28 mouse cellular contexts compared by ENCODE assay signal in the genomic region with DNA sequence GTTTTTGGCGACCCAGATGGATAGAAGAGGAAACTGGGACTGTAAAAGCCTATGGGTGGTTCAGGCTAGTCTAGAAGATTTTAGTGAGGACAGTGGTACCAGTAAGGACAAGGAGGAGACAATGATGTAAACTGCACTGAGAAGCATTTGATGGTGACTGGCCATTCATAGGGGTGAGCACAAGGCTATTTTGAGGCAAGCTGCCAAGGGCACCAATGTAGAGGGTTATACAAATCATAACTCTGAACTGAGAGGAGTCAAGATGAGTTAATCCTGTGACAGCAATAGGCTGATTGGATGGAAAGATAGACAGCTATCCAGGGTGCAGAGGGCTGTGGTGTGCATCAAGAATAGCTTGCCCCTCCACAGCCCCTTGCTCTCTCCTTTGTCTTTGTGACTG. TPM values are rescaled to one million over a fixed set of nuclear protein-coding genes. Genes with fewer than 3 reads are reported as not detected.
A peak's percentile ranks its signal among the peaks of the same experiment; 100 is the strongest.
DNase-seq lines count a peak whose midpoint lies in the region; ATAC-seq and TF ChIP-seq lines count a peak whose summit lies in the region.
"Had no signal": no experiment of that assay in that cellular context is flagged by ENCODE, and none has a peak within 500 bp of the region (broad histone marks: within the 10 kb centered on the region; RNA-seq: fewer than 3 reads in every experiment).

No protein-coding gene starts in this region.

- no peak for ATAC-seq in hindbrain, embryonic 15.5 days (ENCODE audit: low FRiP score, low read depth)
- ATAC-seq in hindbrain, embryonic 12.5 days (ENCODE audit: low FRiP score), result no peak
- no peak for ATAC-seq in midbrain, embryonic 15.5 days (replicated peaks)
- no peak for ATAC-seq in midbrain, embryonic 16.5 days
- ATAC-seq: activated CD4-positive, CD25-positive, alpha-beta regulatory T cell, adult 4 months; inflammation-experienced regulatory T-cells, adult 6 months; lung, postnatal 0 days had no signal

- H3K4me3 ChIP-seq in hindbrain, embryonic 15.5 days, result no peak overlapping the region
- H3K4me3 ChIP-seq in hindbrain, embryonic 12.5 days, result no peak overlapping the region
- H3K4me3 ChIP-seq in midbrain, embryonic 15.5 days, result no peak overlapping the region
- H3K4me3 ChIP-seq in midbrain, embryonic 16.5 days (ENCODE audit: low read depth, low read length), result no peak overlapping the region
- no peak overlapping the region for H3K4me3 ChIP-seq in cortical plate, adult 2 months (ENCODE audit: insufficient read depth, low read length)
- H3K4me3 ChIP-seq: erythroblast, embryonic 14.5 days; heart, adult 2 months; heart, embryonic 12.5 days; limb, embryonic 10.5 days; limb, embryonic 15.5 days; liver, embryonic 13.5 days had no signal

- WGBS in hindbrain, embryonic 15.5 days, result 82% methylated on average over 1 of the region's 1 CpGs
- WGBS in hindbrain, embryonic 12.5 days, result 65% methylated on average over 1 of the region's 1 CpGs
- 90% methylated on average over 1 of the region's 1 CpGs for WGBS in midbrain, embryonic 15.5 days
- WGBS in midbrain, embryonic 16.5 days, result 77% methylated on average over 1 of the region's 1 CpGs

- peaks cover 50% of the 10 kb centered on the region for H3K36me3 ChIP-seq in hindbrain, embryonic 15.5 days
- peaks cover 69% of the 10 kb centered on the region for H3K36me3 ChIP-seq in hindbrain, embryonic 12.5 days
- H3K36me3 ChIP-seq in midbrain, embryonic 15.5 days (replicated peaks), result peaks cover 54% of the 10 kb centered on the region
- peaks cover 35% of the 10 kb centered on the region for H3K36me3 ChIP-seq in midbrain, embryonic 16.5 days (ENCODE audit: control insufficient read depth, insufficient read depth, low read length)
- H3K36me3 ChIP-seq: liver, embryonic 13.5 days had no signal

- no peaks in the 10 kb centered on the region for H3K27me3 ChIP-seq in hindbrain, embryonic 15.5 days
- H3K27me3 ChIP-seq in hindbrain, embryonic 12.5 days, result no peaks in the 10 kb centered on the region
- H3K27me3 ChIP-seq in midbrain, embryonic 15.5 days (replicated peaks), result no peaks in the 10 kb centered on the region
- H3K27me3 ChIP-seq in midbrain, embryonic 16.5 days (ENCODE audit: control insufficient read depth, insufficient read depth, low read depth, low read length), result no peaks in the 10 kb centered on the region
- H3K27me3 ChIP-seq: CH12.LX; heart, embryonic 12.5 days; limb, embryonic 15.5 days; liver, embryonic 13.5 days had no signal

- peak overlapping the region; percentile 63; the same call in 1 of the 2 replicates for H3K27ac ChIP-seq in hindbrain, embryonic 15.5 days (replicated peaks)
- H3K27ac ChIP-seq in hindbrain, embryonic 12.5 days, result no peak overlapping the region
- H3K27ac ChIP-seq in midbrain, embryonic 15.5 days, result peak overlapping the region; percentile 26; the same call in 1 of the 2 replicates
- H3K27ac ChIP-seq in midbrain, embryonic 16.5 days (ENCODE audit: low read length), result no peak overlapping the region
- H3K27ac ChIP-seq in cortical plate, adult 2 months (ENCODE audit: insufficient read depth, low read length), result peak overlapping the region; percentile 4; the same call in 1 of the 2 replicates
- H3K27ac ChIP-seq: heart, adult 2 months; limb, embryonic 10.5 days; limb, embryonic 15.5 days; liver, embryonic 13.5 days; macrophage had no signal

- no peak for TF ChIP-seq CTCF in cortical plate, adult 2 months (IDR thresholded peaks at IDR 0.05; ENCODE audit: extremely low read depth, insufficient read depth, low read length)

- no peak overlapping the region for H3K4me2 ChIP-seq in hindbrain, embryonic 15.5 days
- no peak overlapping the region for H3K4me2 ChIP-seq in hindbrain, embryonic 12.5 days (replicated peaks)
- H3K4me2 ChIP-seq in midbrain, embryonic 15.5 days, result no peak overlapping the region
- H3K4me2 ChIP-seq in midbrain, embryonic 16.5 days (ENCODE audit: low read length), result no peak overlapping the region
- H3K4me2 ChIP-seq: heart, embryonic 12.5 days; limb, embryonic 15.5 days; liver, embryonic 13.5 days; midbrain, embryonic 11.5 days had no signal

- H3K9ac ChIP-seq in hindbrain, embryonic 15.5 days, result no peak overlapping the region
- no peak overlapping the region for H3K9ac ChIP-seq in hindbrain, embryonic 12.5 days
- H3K9ac ChIP-seq in midbrain, embryonic 15.5 days, result no peak overlapping the region
- H3K9ac ChIP-seq in midbrain, embryonic 16.5 days (ENCODE audit: low read depth, low read length), result no peak overlapping the region
- H3K9ac ChIP-seq: heart, embryonic 12.5 days; limb, embryonic 15.5 days; liver, embryonic 13.5 days had no signal

- no peak for TF ChIP-seq POLR2A in cortical plate, adult 2 months (IDR thresholded peaks at IDR 0.05; ENCODE audit: extremely low read depth, insufficient read depth, low read length)

- DNase-seq in adrenal gland, adult (ENCODE audit: inconsistent age in 2 of 2, low spot score in 1 of 2), result peak; percentile 58 to 90
- DNase-seq in adrenal gland, postnatal 4 days (ENCODE audit: low spot score in 2 of 2), result no peak
- DNase-seq in kidney, postnatal 10 days, result no peak
- DNase-seq: cerebellum, adult 11-12 months; heart, adult 2 months; kidney, adult 11 months; kidney, postnatal 25 days; liver, embryonic 13.5 days; lung, adult 18-20 months; right cerebral cortex, adult 18-20 months; spleen, adult 18-20 months; thymus, adult 18-20 months; thymus, postnatal 25 days had no signal

- peaks cover 17% of the 10 kb centered on the region for H3K4me1 ChIP-seq in hindbrain, embryonic 15.5 days (replicated peaks)
- H3K4me1 ChIP-seq in hindbrain, embryonic 12.5 days, result peaks cover 9% of the 10 kb centered on the region
- peaks cover 13% of the 10 kb centered on the region for H3K4me1 ChIP-seq in midbrain, embryonic 15.5 days
- H3K4me1 ChIP-seq in midbrain, embryonic 16.5 days (ENCODE audit: control insufficient read depth, insufficient read depth, low read length), result peaks cover 12% of the 10 kb centered on the region
- H3K4me1 ChIP-seq in cortical plate, adult 2 months (ENCODE audit: control insufficient read depth, insufficient read depth, low read length), result peaks cover 6% of the 10 kb centered on the region
- H3K4me1 ChIP-seq: limb, embryonic 10.5 days; limb, embryonic 15.5 days; liver, embryonic 13.5 days had no signal

- no peaks in the 10 kb centered on the region for H3K9me3 ChIP-seq in hindbrain, embryonic 15.5 days
- no peaks in the 10 kb centered on the region for H3K9me3 ChIP-seq in hindbrain, embryonic 12.5 days (replicated peaks)
- H3K9me3 ChIP-seq in midbrain, embryonic 15.5 days, result no peaks in the 10 kb centered on the region
- H3K9me3 ChIP-seq in midbrain, embryonic 16.5 days (replicated peaks; ENCODE audit: control insufficient read depth, low read length, poor library complexity, severe bottlenecking), result no peaks in the 10 kb centered on the region
- H3K9me3 ChIP-seq: heart, embryonic 12.5 days; limb, embryonic 10.5 days; limb, embryonic 15.5 days; liver, embryonic 13.5 days had no signal

RNA-seq across cellular contexts. Expression of gene Kif3c, which starts 19.9 kb away (rescaled TPM):
- 10 to 100 TPM; 29.2 to 33.0 TPM for total RNA-seq in adrenal gland, postnatal 4 days (2021)
- polyA plus RNA-seq in hindbrain, embryonic 15.5 days (2015; fragmentation: Nextera tagmentation; extraction: Ambion mirVana), result 79.9 and 85.8 TPM in 2 replicates
- polyA plus RNA-seq in hindbrain, embryonic 12.5 days (2016; fragmentation: Nextera tagmentation; extraction: Ambion mirVana), result 64.2 and 64.8 TPM in 2 replicates
- polyA plus RNA-seq in midbrain, embryonic 15.5 days (2015; fragmentation: Nextera tagmentation; extraction: Ambion mirVana), result 94.9 and 95.6 TPM in 2 replicates
- polyA plus RNA-seq in midbrain, embryonic 16.5 days (2015; fragmentation: Nextera tagmentation; extraction: Ambion mirVana), result 94.5 and 96.7 TPM in 2 replicates
- polyA plus RNA-seq in cortical plate, adult 2 months (2012; rRNA removed), result 123 and 130 TPM in 2 replicates

RNA-seq across cellular contexts. Expression of gene Asxl2, which starts 41.8 kb away (rescaled TPM):
- total RNA-seq in adrenal gland, postnatal 4 days (2021), result 10 to 100 TPM; 42.7 to 43.1 TPM
- polyA plus RNA-seq in hindbrain, embryonic 15.5 days (2015; fragmentation: Nextera tagmentation; extraction: Ambion mirVana), result 11.0 and 14.2 TPM in 2 replicates
- 19.2 and 20.9 TPM in 2 replicates for polyA plus RNA-seq in hindbrain, embryonic 12.5 days (2016; fragmentation: Nextera tagmentation; extraction: Ambion mirVana)
- polyA plus RNA-seq in midbrain, embryonic 15.5 days (2015; fragmentation: Nextera tagmentation; extraction: Ambion mirVana), result 13.9 and 16.8 TPM in 2 replicates
- polyA plus RNA-seq in midbrain, embryonic 16.5 days (2015; fragmentation: Nextera tagmentation; extraction: Ambion mirVana), result 10.9 and 13.0 TPM in 2 replicates
- 10.2 and 11.0 TPM in 2 replicates for polyA plus RNA-seq in cortical plate, adult 2 months (2012; rRNA removed)

Comparison
In these comparisons a context has a peak if more than half of its experiments do, and no peak if none do; other contexts are left out.
1. DNase-seq: peak in adrenal gland, adult (2 of 2); none in adrenal gland, postnatal 4 days (0 of 2) and kidney, postnatal 10 days (single experiment).
2. H3K27ac ChIP-seq: peak in hindbrain, embryonic 15.5 days (single experiment), midbrain, embryonic 15.5 days (single experiment) and cortical plate, adult 2 months (single experiment); none in hindbrain, embryonic 12.5 days (single experiment) and midbrain, embryonic 16.5 days (single experiment).